Mouse (Mus musculus) cerebellum, postnatal 4 days (tissue): ENCODE data around the gene Igfbp6.

Source experiments
- DNase-seq, 2 experiments: peaks; one replicate each; pipeline ENCODE4 v3.0.0; 2022; ENCODE audit warnings: low spot score in 2 of 2, mixed read lengths in 1 of 2

Igfbp6 gene

DNA sequence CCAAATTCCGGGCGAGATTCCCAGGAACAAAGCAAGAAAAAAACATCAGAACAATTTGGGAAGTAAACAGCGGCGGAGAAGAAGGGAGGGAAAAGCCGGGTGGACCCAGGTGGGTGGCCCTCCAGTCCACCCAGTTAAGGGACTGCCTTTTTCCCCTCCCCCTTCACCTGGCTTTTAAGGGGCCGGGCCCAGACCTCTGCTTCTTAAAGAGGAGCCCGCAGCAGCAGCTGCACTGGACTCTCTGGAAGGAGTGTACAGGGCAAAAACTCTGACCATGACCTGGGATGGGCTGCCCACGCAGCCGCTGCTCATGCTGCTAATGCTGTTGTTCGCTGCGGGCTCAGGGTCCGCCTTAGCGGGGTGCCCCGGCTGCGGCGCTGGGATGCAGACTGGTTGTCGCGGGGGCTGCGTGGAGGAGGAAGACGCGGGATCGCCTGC, at the start of gene Igfbp6:
Gene Igfbp6, plus strand, starts transcription at position 89 of the 438 bp plus-strand sequence.
- no peak for DNase-seq

DNA sequence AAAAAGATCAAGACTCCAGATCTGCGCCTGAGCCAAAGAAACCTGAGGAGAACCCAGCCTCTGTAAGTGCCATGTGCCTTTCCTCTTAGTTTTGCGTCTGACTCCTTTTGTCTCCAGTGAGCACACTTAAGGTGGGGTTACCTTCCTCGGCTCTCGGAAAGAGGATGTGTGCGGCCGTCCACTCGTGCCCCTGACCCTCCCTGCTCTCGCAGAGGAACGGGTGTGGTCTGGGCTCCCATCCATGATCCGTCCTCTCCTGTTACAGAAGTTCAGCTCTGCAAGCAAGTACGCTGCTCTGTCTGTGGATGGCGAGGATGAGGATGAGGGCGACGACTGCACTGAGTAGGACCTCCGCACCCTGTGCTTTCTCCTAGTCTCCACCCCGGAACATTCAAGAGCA, 49.2 kb upstream of the Igfbp6 start:
- DNase-seq = no peak

DNA sequence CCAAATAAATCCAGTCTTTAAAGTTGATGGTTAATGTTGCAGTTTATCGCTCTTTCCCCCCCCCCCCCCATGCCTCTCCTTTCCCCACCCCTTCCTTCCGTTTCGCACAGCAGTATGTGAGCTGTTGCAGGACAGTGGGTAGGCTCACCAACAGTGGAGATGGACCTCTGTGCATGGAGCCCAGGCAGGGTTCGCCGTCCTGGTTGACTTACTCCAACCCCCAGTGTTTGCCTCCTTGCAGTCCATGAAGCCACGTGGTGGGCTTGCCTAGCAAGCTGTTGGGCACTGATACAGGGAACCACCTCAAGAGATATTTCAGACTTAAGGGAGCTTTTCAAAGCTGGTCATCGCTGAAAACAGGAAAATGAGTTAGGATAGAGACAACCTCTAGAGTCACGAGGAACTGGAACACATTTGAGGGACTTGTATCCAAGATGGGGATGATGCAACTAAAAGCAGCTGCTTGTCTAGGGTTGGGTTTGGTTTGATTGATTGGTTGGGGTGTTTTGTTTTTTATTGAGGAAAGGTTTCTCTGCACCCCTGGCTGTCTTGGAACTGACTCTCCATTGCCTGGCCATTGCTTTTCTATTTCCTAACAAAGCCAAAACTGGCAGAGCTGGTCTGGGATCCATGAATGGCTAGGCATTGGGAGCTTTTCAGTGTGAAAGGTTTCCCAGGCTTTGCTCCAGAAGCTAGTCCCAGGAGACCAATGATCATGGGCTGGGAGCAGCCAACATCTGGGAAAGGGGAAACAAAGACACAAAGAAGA, 46.8 kb upstream of the Igfbp6 start:
- DNase-seq = no peak

DNA sequence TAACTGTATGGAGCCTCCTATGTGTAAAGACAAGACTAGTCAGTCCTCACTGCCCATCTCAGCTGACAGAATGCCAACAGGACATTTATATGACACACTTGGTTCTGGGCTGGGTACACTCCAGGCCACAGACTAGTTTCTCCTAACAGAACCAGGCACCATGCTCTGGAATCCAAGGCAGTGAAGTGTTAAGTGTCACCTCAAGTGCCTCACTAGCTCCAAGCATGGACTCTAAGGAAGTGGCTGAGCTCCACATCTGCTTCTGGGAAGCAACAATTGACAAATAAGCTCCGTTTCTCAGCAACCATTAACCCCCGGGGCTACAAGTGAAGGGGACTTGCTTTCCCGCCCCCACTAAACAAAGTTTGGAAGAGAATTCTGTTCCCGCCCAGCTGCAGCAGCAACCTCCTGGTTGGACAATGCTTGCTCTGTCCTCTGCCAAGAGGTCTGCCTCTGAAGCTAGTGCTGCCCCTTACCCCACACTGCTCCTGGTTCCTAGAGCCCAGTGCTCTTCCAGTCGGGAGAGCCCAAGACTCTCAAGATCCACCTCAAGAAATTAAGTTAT, 46.1 kb upstream of the Igfbp6 start:
- no peak for DNase-seq

DNA sequence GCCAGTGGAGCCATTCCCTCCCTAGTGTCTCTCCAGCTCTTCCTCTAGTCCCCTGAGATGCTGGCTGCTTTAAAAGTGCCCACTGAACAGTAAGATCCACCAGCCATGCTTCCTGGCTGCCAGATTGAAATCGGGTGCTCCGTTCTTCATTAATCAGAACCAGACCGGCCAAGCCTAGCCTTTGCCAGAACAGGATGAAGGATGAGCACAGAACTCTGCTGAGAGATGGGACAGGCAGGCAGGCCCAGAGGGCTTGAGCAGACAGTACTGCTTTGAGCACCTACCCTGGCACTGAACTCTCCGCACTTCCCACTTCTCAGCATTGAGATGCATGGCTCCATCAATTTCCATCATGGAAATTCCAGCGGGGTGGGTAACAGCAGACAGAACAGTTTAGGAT, 44.9 kb upstream of the Igfbp6 start:
- no peak for DNase-seq

DNA sequence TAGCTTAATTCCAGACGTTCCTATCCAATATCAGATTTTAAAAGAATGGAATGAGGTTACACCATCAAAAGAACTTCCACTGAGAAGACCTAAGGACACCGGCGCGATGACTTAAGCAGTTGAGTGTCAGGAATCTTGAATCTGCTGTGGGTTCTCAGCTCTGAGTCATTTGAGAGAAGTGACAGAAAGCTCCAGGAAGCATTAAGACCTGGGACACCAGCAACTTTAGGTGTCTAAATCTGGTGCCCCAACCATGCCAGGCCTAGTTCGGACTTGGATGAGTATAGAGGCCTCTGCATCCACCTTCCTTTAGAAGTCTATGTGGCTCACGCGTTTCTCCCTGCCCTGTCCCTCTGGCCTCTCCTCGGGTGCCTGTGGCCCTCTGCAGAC, 44.4 kb upstream of the Igfbp6 start:
- no peak for DNase-seq

DNA sequence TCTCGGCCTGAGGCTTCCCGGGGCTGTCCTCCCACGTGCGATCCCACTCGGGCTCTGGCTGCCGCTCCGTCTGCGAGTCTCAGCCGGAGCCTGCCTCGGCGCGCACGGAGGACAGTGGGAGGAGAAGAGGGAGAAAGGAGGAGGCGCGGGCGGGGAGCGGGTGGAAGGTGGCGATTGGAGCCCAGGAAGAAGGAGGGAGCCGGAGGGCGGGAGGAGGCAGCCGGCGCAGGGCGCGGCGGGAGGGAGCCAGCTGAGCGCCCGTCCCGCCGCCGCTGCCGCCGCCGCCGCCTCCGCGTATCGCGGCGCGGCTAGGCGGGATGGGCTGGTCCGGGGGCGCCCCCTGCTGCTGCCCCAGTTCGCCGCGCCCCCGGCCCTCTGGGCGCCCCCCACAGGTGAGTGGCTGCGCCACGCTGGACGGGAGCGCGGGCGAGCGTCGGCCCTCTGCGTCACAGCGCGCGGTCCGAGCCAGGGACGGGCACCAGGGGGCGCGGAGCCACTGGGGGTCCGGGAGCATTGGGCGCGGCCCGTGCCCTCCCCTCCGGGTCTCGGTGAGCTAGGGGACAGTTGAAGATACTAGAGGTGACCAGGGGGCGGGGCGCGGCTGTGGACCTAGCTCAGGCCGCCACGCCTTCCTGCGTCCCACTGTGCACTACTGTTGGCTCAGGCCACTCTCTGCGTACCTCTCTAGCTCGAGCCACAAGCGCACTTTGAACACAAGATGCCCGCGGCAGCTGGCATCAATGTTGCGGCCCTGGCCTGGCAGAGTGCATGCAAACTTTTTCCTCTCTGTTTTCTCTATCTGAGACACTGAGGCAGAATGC, 43.8 kb upstream of the Igfbp6 start, which contains the start of gene Tns2:
Gene Tns2, plus strand, starts transcription at position 253 of the 821 bp plus-strand sequence.
- peak in 1 of 2 experiments; percentile 64 for DNase-seq

DNA sequence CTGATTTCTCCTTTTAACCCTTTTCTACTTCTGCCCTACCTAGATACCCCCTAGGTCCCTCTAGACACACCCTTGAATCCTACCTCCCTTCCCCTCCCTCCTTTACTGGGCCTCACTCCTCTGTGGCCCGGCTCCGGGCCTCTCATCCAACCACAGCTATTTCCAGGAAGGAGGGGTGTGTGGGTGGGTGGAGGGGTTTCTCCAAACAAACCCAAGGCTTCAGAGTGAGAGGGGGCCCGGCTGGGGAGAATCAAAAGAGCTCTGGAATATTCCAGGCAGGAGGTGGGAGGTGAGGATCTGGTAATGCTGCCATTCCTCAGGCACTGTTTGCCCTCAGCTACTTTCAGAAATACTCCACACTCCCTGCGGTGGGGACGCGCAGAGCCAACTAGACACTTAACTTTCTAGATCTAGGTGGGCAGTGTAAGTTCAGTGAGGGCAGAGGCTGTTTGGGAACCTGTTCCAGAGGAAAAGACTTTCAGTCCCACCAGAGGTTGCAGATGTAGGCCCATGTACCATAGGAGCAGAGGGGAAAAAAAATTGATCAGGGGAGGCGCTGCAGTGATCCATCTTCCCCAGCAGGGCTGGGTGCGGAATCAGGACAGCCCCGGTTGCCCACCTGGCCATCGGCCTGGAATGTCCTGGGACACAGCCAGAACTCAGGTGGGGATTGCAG, 43.0 kb upstream of the Igfbp6 start:
- no peak for DNase-seq

DNA sequence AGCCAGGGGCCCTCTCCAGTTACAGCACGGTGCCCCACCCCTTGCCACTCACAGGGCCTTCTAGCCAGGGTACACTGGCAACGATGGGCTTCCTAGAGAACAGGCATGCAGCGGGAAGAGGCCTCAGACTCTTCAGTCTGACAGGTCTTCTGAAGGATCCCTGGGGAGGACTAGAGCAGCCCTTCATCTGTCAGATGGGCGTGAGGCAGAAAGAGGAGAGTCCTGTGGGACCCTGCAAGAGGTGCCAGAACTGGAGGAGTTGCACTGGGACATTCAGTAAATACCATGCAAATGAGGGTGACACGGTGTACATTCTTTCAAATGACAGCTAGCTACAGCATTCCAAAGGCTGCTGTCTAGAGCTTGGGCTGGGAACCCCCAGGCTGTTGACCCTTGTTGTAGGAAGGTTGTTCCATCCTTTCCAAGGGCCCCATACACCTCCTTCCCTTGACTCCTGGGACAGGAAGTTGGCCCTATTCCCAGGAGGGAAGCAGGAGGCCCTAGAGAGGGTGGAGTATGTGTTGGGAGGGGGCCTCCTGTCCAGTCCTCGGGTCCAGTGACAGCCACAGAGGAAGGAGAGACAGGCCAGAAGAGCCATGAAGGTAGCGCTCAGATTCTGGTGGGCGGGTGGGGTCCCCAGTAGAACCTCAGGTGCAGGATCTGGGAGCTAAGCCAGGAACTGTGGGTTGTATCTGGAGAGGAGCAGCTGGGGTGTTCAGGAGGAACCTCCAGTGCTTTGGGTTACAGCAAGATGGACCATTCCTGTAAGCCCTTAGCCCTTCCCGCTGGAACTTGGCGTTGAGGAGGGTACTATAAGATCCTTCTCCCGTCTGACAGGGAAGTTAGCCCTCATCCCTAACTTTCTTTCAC, 42.3 kb upstream of the Igfbp6 start:
- no peak for DNase-seq

DNA sequence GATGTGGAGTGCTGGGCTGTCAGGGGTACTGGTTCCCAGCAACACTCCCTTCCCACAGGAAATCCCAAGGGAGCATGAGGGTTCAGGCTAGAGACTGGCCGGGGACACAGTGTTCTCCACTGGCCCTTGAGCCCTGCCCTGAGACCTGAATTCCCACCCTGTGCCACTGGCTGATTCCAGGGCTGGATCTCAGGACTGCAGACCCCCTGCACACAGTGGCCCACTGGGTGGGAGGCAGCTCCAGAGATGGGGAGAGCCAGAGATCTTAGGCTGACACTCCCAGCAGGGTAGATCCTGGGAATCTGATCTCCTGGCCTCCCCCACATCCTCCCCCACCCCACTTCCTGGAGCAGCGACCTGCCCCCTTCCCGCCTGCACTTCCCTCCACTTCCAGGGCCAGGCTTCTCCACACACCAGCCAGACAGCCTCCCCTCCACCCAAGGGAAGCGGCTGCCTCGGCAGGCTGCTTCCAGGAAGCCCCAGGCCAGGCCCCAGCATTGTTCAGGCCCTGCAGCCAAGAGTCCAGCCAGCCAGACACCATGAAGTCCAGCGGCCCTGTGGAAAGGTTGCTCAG, 41.5 kb upstream of the Igfbp6 start:
- no peak for DNase-seq

DNA sequence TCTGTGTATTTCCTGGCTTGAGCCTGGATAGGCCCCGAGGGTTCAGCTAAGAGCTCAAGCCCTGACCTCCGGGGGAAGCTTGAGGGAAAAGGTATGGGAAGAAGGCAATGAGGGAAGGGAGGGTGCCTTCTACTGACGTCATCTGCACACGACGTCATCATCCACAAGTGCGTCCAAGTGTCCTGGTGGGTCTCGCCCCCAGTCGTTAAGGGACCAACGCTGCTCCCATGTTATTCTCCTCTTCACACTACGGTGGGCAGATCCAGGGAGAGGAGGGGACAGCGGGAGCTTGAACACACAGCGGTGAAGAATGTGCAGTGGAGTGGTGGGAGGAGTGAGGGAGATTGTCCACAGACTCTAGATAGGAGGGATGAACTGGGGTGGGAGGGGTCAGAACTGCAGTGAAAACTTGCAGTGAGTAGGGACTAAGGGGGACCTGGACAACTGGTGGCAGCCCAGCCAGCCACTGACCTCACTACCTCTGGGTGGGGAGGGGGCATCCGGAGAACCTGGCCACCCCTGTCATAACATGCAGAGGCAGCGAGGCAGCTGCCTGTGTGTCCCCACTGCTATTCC, 40.7 kb upstream of the Igfbp6 start:
- DNase-seq = no peak

DNA sequence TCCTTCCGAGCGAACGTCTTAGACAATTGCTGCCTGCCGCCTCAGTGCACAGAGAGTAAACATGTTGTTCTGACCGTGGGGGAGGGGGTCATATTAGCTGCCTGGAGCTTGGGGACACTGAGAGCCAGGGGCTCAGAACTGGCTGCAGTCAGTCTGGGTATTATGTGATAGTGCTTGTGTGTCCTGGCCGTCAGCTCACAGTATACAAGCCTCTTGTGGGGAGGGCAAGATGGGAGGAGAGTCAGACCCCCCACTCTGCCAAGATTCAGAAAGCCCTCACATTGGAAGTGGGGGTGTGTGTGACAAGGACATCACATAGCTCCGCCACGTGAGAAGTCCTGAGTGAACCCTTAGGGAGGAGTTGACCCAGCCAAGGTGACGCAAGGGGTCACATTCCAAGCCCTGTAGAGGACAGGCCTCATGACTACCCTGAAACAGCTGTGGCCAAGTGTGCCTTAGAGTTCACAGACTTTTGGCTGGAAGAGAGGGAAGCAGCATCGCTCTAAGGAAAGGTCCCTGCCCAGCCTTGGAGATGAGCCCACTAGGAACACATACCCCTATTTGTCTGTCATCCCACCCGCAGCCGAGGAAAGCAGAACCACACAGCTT, 40.1 kb upstream of the Igfbp6 start:
- DNase-seq = no peak

DNA sequence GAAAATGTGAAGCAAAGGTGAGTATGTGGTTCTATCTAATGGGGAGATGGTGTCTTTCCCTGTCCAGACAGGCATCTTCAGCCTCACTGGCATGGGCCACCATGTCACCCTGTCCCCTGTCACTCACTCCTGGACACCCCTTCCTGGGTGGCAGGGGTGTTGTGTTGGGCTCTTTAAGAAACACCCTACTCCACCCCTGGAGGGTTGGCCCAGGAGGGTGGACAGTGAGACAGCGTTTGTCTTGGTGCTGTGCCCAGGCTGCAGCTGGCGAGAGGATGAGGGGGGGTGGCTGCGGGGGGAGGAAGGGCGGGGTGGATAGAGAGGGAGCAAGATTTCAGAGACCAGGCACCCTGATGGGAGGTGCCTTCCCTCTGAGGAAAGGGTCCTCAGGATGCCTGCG, 38.8 kb upstream of the Igfbp6 start:
- DNase-seq = no peak

DNA sequence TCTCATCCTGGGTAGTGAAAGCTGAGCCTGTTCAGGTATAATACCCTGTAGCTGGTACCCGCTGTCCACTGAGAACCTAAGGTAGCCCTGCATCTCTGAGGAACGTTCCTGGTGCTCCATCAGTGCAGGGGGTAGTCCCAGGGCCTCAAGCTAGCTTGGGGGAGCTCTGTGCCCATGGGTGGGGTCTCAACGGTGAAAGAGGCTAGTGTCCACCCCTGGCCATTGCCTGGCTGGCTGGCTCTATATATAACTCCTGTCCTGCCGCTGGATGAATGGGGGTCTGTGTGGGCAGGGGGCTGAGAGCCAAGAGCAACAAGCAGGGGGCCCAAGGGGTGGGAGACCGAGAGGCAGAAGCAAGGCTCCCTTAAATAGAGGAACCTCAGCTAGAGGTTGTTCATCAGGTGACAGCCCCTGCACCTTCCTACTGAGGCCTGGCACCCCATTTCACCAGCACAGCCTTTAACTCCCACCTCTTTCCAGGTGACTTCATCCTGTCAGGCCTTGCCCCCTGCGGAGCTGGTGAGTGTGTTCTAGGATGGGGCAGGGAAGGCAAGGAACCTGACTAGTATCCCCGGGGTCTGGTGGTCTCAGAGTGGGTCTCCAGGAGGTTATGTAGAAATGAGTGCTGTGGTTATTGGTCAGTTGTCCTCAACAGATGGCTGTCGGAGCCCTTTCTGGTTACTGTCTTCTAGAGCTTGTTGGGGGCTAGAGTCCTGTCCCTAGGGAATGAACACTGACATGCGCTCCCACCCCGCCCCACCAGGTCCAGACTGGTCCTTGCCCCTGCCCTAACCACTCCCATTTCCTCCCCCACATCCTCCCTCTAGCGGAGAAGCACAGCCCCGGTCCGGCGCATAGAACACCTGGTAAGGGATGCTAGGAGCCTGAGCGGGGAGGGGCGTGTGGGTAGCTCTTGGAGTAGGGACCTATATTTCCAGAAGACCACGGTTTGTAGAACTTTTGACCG, 38.1 kb upstream of the Igfbp6 start:
- DNase-seq = no peak

DNA sequence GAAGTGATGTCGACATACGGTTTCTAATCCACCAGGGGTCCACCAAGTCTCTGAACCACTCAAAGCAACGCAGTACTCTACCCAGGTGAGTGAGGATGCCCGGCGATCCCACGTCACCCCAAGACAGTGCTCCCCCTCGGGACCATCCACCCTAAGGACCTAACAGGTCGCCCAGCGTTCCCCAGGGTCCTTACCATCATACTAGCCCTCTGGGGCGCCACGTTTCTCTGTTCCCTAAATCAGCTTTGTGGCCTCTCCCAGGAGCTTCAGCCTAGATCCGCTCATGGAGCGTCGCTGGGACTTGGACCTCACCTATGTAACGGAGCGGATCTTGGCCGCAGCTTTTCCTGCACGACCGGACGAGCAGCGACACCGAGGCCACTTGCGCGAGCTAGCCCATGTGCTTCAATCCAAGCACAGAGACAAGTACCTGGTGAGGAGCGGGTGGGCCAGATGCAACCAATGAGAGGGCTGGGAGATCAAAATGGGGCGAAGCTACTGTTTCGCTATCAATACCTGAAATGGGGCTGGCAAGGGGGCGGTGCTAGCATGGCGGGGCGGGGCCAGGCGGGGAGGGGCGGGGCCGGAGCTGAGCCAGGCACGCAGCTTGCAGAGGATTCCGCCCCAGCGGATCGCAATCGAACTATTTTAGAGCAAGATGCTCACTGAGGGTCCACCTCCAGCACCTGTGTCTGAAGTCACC, 37.3 kb upstream of the Igfbp6 start:
- no peak for DNase-seq

DNA sequence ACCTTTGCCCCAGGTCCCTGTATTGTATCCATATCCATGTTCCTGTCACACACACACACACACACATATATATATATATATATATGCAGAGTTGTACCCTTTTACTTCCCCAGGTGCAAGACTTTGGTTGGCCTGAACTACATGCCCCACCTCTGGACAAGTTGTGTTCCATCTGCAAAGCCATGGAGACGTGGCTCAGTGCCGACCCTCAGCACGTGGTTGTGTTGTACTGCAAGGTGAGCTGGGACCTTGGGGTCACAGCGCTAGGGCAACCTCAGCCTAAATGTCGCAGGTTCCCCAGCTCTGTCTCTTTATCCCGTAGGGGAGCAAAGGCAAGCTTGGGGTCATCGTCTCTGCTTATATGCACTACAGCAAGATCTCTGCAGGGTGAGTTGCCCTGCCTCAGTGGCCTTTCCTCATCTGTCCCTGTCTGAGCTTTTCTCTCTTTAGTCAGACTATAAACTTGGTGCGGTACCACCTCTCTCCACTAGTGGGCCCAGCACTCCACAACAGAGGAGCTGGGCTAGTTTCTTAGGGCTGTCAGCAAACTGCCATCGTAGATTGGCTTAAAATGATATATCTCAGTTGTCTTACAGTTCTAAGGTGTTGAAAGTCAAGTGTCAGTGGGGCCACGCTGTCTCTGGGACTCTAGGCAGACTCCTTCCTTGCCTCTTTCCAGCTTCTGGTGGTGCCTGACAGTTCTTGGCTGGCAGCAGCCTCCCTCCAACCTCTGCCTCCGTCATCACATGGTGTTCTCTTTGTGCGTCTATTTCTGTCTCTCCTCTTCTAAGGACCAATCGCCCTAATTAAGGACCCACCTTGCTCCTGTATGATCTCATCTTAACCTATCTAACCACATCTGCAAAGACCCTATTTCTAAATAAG, 36.2 kb upstream of the Igfbp6 start:
- peak in 1 of 2 experiments; percentile 78 for DNase-seq
